ENCODE assay signal across 30 mouse cellular contexts in genomic region chr11:94576361-94576760, GRCm38 (mm10). TPM values are rescaled to one million over a fixed set of nuclear protein-coding genes. Genes with fewer than 3 reads are reported as not detected.
A peak's percentile ranks its signal among the peaks of the same experiment; 100 is the strongest.
DNase-seq lines count a peak whose midpoint lies in the region; ATAC-seq and TF ChIP-seq lines count a peak whose summit lies in the region.
"Had no signal": no experiment of that assay in that cellular context is flagged by ENCODE, and none has a peak within 500 bp of the region (broad histone marks: within the 10 kb centered on the region; RNA-seq: fewer than 3 reads in every experiment).

No protein-coding gene starts in this region.

- DNase-seq in cerebellum, adult 18-20 months: peak; percentile 22 to 23
- peak; percentile 76 for DNase-seq in liver, adult 2 months (ENCODE audit: extremely low read depth, low read depth, low spot score)
- DNase-seq in liver: no peak
- DNase-seq in cerebellum, postnatal 36 days: peak; percentile 42 to 45
- DNase-seq in kidney, postnatal 36 days: peak; percentile 77 to 80
- no peak for DNase-seq in forebrain, embryonic 14.5 days (ENCODE audit: low spot score)
- no peak for DNase-seq in lung, postnatal 10 days
- DNase-seq: adrenal gland, postnatal 10 days; embryo, embryonic 11 days; gastrocnemius, postnatal 10 days; heart, adult 11 months; heart, postnatal 14 days; lung, embryonic 14.5 days; lung, postnatal 4 days; retina, postnatal 1 day; right cerebral cortex, postnatal 4 days; thymus, postnatal 25 days had no signal

- peaks cover 11% of the 10 kb centered on the region; the same call in 1 of the 2 replicates for H3K79me2 ChIP-seq in liver, adult 2 months (ENCODE audit: control insufficient read depth, insufficient read depth, low read length)

- no peaks in the 10 kb centered on the region for H3K27me3 ChIP-seq in liver, adult 2 months (ENCODE audit: control insufficient read depth, insufficient read depth, low read length)
- no peaks in the 10 kb centered on the region for H3K27me3 ChIP-seq in forebrain, embryonic 14.5 days (replicated peaks; ENCODE audit: control insufficient read depth, insufficient read depth, low read length)
- H3K27me3 ChIP-seq: embryonic facial prominence, embryonic 13.5 days; forebrain, embryonic 12.5 days; heart, embryonic 12.5 days; limb, embryonic 13.5 days; midbrain, embryonic 15.5 days; neural tube, embryonic 13.5 days; stomach, embryonic 15.5 days had no signal

- no peak overlapping the region for H3K9ac ChIP-seq in liver, adult 2 months (ENCODE audit: low read depth, low read length)
- H3K9ac ChIP-seq in forebrain, embryonic 14.5 days (ENCODE audit: low read length): no peak overlapping the region
- H3K9ac ChIP-seq: embryonic facial prominence, embryonic 13.5 days; forebrain, embryonic 12.5 days; heart, embryonic 12.5 days; limb, embryonic 13.5 days; liver, embryonic 14.5 days; lung, embryonic 14.5 days; midbrain, embryonic 15.5 days; neural tube, embryonic 13.5 days; stomach, embryonic 15.5 days had no signal

- TF ChIP-seq CTCF in liver, adult 2 months (IDR thresholded peaks at IDR 0.05; ENCODE audit: low read depth, low read length): no peak

- H3K4me3 ChIP-seq in liver, adult 2 months (ENCODE audit: insufficient read depth, low read depth, low read length): no peak overlapping the region
- no peak overlapping the region for H3K4me3 ChIP-seq in forebrain, embryonic 14.5 days (ENCODE audit: low read depth, low read length)
- H3K4me3 ChIP-seq: embryonic facial prominence, embryonic 13.5 days; erythroblast, embryonic 14.5 days; forebrain, embryonic 12.5 days; heart, embryonic 12.5 days; layer of hippocampus, adult 2 months; limb, embryonic 13.5 days; midbrain, embryonic 15.5 days; myocyte; neural tube, embryonic 13.5 days; stomach, embryonic 15.5 days had no signal

- peaks cover 15% of the 10 kb centered on the region; the same call in 1 of the 2 replicates for H3K36me3 ChIP-seq in liver, adult 2 months (ENCODE audit: control insufficient read depth, insufficient read depth, low read length)
- no peaks in the 10 kb centered on the region for H3K36me3 ChIP-seq in forebrain, embryonic 14.5 days (ENCODE audit: control insufficient read depth, insufficient read depth, low read length)
- H3K36me3 ChIP-seq: forebrain, embryonic 12.5 days; heart, embryonic 12.5 days; midbrain, embryonic 15.5 days; neural tube, embryonic 13.5 days had no signal

- no peak overlapping the region for H3K27ac ChIP-seq in liver, adult 2 months (replicated peaks; ENCODE audit: insufficient read depth, low read depth, low read length)
- H3K27ac ChIP-seq in forebrain, embryonic 14.5 days (ENCODE audit: low read depth, low read length): no peak overlapping the region
- H3K27ac ChIP-seq: embryonic facial prominence, embryonic 13.5 days; forebrain, embryonic 12.5 days; layer of hippocampus, adult 2 months; limb, embryonic 13.5 days; liver, embryonic 14.5 days; midbrain, embryonic 15.5 days; neural tube, embryonic 13.5 days; stomach, embryonic 15.5 days had no signal

- H3K4me2 ChIP-seq in forebrain, embryonic 14.5 days (ENCODE audit: low read length): no peak overlapping the region
- H3K4me2 ChIP-seq: embryonic facial prominence, embryonic 13.5 days; forebrain, embryonic 12.5 days; heart, embryonic 12.5 days; limb, embryonic 13.5 days; lung, embryonic 14.5 days; midbrain, embryonic 15.5 days; neural tube, embryonic 13.5 days; stomach, embryonic 15.5 days had no signal

- WGBS in liver, adult 2 months: 63% methylated on average over 9 of the region's 9 CpGs
- 87% methylated on average over 9 of the region's 9 CpGs for WGBS in forebrain, embryonic 14.5 days

- no peaks in the 10 kb centered on the region for H3K9me3 ChIP-seq in forebrain, embryonic 14.5 days (replicated peaks; ENCODE audit: control insufficient read depth, low read length)
- H3K9me3 ChIP-seq: embryonic facial prominence, embryonic 13.5 days; forebrain, embryonic 12.5 days; heart, embryonic 12.5 days; limb, embryonic 13.5 days; midbrain, embryonic 15.5 days; neural tube, embryonic 13.5 days; stomach, embryonic 15.5 days had no signal

- ATAC-seq in cerebellum, adult (ENCODE audit: insufficient number of reproducible peaks, low FRiP score, low TSS enrichment): no peak
- no peak for ATAC-seq in forebrain, embryonic 14.5 days
- ATAC-seq: intestine, postnatal 0 days; midbrain, embryonic 15.5 days had no signal

- no peak for TF ChIP-seq POLR2A in liver, adult 2 months (IDR thresholded peaks at IDR 0.05; ENCODE audit: extremely low read depth, insufficient read depth, low read length)

- H3K4me1 ChIP-seq in liver, adult 2 months (ENCODE audit: control insufficient read depth, insufficient read depth, low read length): peaks cover 3% of the 10 kb centered on the region; the same call in 1 of the 2 replicates
- no peaks in the 10 kb centered on the region for H3K4me1 ChIP-seq in forebrain, embryonic 14.5 days (ENCODE audit: control insufficient read depth, insufficient read depth, low read length)
- H3K4me1 ChIP-seq: forebrain, embryonic 12.5 days; heart, embryonic 12.5 days; midbrain, embryonic 15.5 days; neural tube, embryonic 13.5 days; stomach, embryonic 15.5 days had no signal

RNA-seq across cellular contexts. Expression of gene Chad, which starts 11.5 kb away (rescaled TPM):
- total RNA-seq in liver, adult 2 months (2014; rRNA removed): not detected in 2 replicates
- polyA plus RNA-seq in liver, adult 2 months (2012; rRNA removed): not detected in 2 replicates
- polyA plus RNA-seq in forebrain, embryonic 14.5 days (2014; fragmentation: Nextera tagmentation; extraction: Ambion mirVana): 0.17 TPM in 2 replicates
- polyA plus RNA-seq: erythroblast, embryonic 14.5 days had no signal

RNA-seq across cellular contexts. Expression of gene Acsf2, which starts 25.3 kb away (rescaled TPM):
- total RNA-seq in liver, adult 2 months (2014; rRNA removed): 42.4 and 43.4 TPM in 2 replicates
- 81.9 and 97.8 TPM in 2 replicates for polyA plus RNA-seq in liver, adult 2 months (2012; rRNA removed)
- 2.1 and 2.3 TPM in 2 replicates for polyA plus RNA-seq in forebrain, embryonic 14.5 days (2014; fragmentation: Nextera tagmentation; extraction: Ambion mirVana)

RNA-seq across cellular contexts. Expression of gene Rsad1, which starts 27.3 kb away (rescaled TPM):
- total RNA-seq in liver, adult 2 months (2014; rRNA removed): 2.1 and 2.6 TPM in 2 replicates
- polyA plus RNA-seq in liver, adult 2 months (2012; rRNA removed): 5.7 and 8.0 TPM in 2 replicates
- polyA plus RNA-seq in forebrain, embryonic 14.5 days (2014; fragmentation: Nextera tagmentation; extraction: Ambion mirVana): 3.9 and 4.1 TPM in 2 replicates
- polyA plus RNA-seq: erythroblast, embryonic 14.5 days had no signal

RNA-seq across cellular contexts. Expression of gene Lrrc59, which starts 53.2 kb away (rescaled TPM):
- 40.6 and 46.3 TPM in 2 replicates for total RNA-seq in liver, adult 2 months (2014; rRNA removed)
- polyA plus RNA-seq in liver, adult 2 months (2012; rRNA removed): 41.2 and 43.8 TPM in 2 replicates
- polyA plus RNA-seq in forebrain, embryonic 14.5 days (2014; fragmentation: Nextera tagmentation; extraction: Ambion mirVana): 120 and 137 TPM in 2 replicates

RNA-seq across cellular contexts. Expression of gene Mycbpap, which starts 54.8 kb away (rescaled TPM):
- 0.09 TPM in 1 of 2 replicates, not detected in the other for total RNA-seq in liver, adult 2 months (2014; rRNA removed)
- polyA plus RNA-seq in liver, adult 2 months (2012; rRNA removed): 0.02 and 0.04 TPM in 2 replicates
- 1.8 and 2.1 TPM in 2 replicates for polyA plus RNA-seq in forebrain, embryonic 14.5 days (2014; fragmentation: Nextera tagmentation; extraction: Ambion mirVana)
- total RNA-seq: gastrocnemius, postnatal 10 days had no signal
- polyA plus RNA-seq: erythroblast, embryonic 14.5 days had no signal

Comparison
In these comparisons a context has a peak if more than half of its experiments do, and no peak if none do; other contexts are left out.
1. DNase-seq: peak in cerebellum, adult 18-20 months (2 of 2), liver, adult 2 months (single experiment), cerebellum, postnatal 36 days (2 of 2) and kidney, postnatal 36 days (2 of 2); none in liver (single experiment), forebrain, embryonic 14.5 days (single experiment) and lung, postnatal 10 days (single experiment).
2. RNA of gene Acsf2, which starts 25.3 kb away (polyA plus RNA-seq): 81.9 to 97.8 TPM in liver, adult 2 months; 2.1 to 2.3 TPM in forebrain, embryonic 14.5 days; every median in the first group is over 10 times any median in the second.